Mouse (Mus musculus) ES-Bruce4 (cell line): ENCODE results near the gene Kcnj9.

ENCODE experiments used
- CTCF ChIP-seq: IDR thresholded peaks from one replicate; pipeline ENCODE4 v1.8.1; 2011; ENCODE audit warnings: low read depth, low read length
- EP300 ChIP-seq: IDR thresholded peaks from 2 replicates; pipeline ENCODE4 v1.6.1; 2011; ENCODE audit warnings: low read depth, low read length; ENCODE audit not compliant: insufficient read depth
- POLR2A ChIP-seq: IDR thresholded peaks from one replicate; pipeline ENCODE4 v1.8.1; 2011; ENCODE audit warnings: low read length; ENCODE audit not compliant: insufficient read depth

DNA sequence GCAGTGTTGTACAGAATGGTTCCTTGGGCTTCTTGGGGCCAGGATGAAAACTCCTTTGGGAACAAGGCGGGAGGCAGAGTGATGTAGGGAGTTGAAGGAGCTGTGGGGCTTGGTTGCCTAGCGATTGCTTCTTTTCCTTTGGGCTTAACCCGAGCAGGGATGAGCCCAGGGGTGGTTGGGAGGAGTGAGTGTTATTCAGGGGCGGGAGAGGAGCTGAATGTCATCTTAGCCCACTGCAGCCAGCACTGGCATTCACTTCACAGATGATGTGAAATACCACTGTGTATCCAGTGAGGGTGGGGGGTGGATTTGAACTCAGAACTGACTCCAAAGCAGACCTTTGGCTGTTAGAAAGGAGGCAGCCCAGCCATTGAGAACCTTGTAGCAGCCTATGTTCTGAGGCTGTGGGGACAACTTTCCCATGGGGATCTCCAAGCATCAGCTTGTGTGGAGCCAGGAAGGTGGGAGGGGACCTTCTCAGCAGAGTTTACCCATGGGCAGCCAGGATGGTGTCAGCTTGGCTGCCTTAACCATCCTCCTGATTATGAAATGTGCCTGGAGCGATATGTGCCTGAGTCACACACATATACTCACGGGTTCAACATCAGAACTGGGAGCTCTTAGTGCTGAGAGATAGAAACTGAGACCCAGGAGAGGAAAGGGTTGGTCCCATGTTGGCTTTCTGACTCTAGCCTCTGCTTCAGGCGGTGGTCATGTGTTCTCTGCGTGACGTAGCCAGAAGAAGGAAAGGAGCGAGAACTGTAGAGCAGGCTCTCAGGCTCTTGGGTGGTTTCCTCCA lies 15.3 kb downstream of the Kcnj9 start:
- TF ChIP-seq POLR2A, result no peak
- no peak for TF ChIP-seq CTCF
- TF ChIP-seq EP300, result no peak
